Mouse (Mus musculus) right cerebral cortex, adult 2 months (tissue): ENCODE data around the gene Tmem41b.
"Not testable (repeated sequence)": the region's sequence is repeated elsewhere in the genome, so short reads cannot be mapped to it uniquely, and the experiment has no call there.

Experiments
- DNase-seq, 2 experiments: peaks; one replicate each; pipeline ENCODE4 v3.0.0; 2021 to 2022; ENCODE audit warnings: low spot score in 2 of 2

Gene Tmem41b

DNA sequence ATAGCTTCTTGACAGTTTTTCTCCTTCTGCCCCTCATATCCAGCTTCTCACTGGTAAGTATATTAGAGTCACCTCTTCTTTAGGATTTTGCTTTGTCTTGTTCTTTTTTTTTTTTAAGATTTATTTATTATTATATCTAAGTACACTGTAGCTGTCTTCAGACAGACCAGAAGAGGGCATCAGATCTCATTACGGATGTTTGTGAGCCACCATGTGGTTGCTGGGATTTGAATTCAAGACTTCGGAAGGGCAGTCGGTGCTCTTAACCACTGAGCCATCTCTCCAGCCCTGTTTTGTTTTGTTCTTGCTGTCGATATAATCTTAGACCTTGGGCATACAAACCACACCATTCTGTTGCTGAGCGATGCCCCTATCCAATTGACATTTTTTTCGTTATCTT lies at the start of gene Tmem41b:
Tmem41b (minus strand) TSS at position 155 of the 400 bp plus-strand sequence.
- not testable (repeated sequence) for DNase-seq

DNA sequence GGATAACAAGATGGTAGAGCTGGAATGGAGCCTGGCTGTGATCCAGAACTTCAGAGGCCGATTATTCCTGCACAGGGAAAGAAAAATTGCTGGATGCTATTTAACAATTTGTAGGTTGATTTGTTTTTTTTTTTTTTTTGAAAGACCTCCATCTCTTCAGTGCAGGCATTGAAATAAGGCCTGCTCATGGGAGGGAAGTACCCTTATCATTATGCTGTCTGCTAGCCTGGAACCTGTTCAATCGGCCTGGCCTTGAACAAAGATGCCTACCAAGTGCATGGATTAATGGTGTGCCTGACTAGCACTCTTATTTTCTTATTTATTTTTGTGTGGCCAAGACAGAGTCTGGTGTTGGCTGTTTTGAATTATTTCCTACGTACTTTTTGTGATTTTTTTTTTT lies 43.6 kb upstream of the Tmem41b start:
- no peak for DNase-seq

- no peak for DNase-seq
Observed at GRCm38 (mm10) chr7:110028826-110029225, 42.1 kb upstream of the Tmem41b start.

DNA sequence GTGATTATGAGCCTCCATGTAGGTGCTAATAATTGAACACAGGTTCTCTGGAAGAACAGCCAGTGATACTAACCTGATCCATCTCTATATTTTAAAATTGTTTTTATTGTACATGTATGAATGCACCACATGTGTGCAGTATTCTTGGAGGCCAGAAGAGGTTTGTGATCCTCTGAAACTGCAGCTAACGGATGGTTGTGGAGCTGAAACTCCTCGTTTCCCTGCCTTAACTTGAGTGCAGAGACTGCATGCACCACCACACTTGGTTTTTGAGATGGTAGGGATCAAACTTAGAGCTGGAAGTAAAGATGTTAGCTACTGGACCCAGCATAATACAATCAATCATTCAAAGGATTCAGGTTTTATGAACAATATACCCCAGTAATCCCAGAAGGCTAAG lies 39.9 kb upstream of the Tmem41b start:
- DNase-seq = no peak

- DNase-seq = no peak
Observed at GRCm38 (mm10) chr7:110023553-110023952, 36.8 kb upstream of the Tmem41b start.

GRCm38 (mm10) chr7:110018631-110019482 lies 32.1 kb upstream of the Tmem41b start:
- peak in 1 of 2 experiments; percentile 15 for DNase-seq

- DNase-seq = peak; percentile 95 to 97
Observed at GRCm38 (mm10) chr7:110018117-110018630, 31.4 kb upstream of the Tmem41b start, which contains the start of gene Ipo7. Gene Ipo7, plus strand, starts transcription at chr7:110018274.

DNA sequence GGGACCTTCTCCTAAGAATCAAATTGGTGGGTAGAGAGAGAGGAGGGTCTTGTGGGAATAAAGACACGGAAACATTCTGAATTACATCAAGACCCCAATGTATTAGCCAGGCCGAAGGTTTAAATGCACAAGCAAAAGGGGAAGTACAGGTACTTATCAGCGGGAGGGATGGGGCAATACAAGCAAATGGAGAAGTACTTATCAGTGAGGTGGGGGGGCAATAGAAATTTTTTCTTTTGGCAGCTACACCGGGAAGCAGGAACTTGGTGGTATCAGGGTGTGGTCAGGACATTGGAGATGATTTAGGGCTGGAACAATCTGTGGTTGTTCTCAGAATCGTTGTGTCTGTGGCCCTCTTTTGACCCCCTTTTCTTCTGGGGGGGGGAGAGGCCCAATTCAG lies 27.5 kb upstream of the Tmem41b start:
- DNase-seq = no peak

DNA sequence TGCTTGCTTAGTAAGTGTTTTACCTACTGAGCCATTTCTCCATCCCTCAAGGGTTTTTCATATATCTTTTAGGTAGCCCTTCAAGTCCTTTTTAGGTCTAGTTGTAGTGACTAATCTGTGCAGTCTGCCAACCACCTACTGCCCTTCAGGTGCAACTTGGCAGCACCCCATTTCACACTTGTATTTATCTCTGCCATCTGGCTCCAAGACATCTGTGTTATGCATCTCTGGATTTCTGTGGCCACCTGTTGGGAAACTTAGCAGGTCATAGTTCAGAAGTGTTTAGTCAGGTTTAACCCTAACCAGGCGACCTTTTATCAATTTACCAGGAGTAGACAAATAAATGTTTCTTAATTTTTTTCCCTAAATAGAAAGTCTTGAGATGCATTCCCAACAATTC lies 24.7 kb upstream of the Tmem41b start:
- no peak for DNase-seq

GRCm38 (mm10) chr7:110009084-110009483 lies 22.4 kb upstream of the Tmem41b start:
- DNase-seq = no peak

- DNase-seq = no peak
Observed at GRCm38 (mm10) chr7:110008513-110008912, 21.8 kb upstream of the Tmem41b start.

DNA sequence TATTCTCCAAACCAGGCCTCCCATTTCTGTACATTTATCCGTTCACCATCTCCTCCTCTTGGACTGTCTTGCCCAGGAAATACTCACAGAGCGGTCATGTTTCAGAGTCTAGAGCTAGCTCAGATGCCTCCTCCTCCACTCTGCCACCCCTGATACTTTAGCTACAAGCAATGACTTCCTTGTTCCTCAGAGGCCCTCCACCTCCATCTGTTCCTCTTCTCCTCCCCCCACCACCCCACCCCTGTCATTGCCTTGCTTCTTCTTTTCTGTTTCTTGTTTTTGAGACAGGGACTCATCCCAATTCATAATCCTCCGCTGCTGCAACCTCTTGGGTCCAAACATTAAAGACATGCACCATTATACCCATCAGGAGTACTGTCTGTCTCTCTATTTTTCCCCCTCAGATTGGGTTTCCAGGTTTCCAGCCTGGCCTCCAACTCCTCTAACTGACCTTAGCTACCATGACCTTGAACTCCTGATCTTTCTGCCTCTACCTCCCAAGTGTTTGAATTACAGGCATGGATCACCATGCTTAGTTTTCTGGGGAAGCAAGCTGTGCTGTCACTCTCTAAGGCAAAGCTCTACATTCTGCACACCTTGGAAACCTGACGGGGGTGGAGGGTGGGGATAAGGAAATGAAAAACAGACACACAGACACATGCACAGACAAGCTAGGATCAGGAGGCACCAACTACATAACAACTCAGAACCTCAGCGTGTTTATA lies 19.9 kb upstream of the Tmem41b start:
- no peak for DNase-seq

- no peak for DNase-seq
Observed at GRCm38 (mm10) chr7:110005976-110006375, 19.2 kb upstream of the Tmem41b start.

GRCm38 (mm10) chr7:110002968-110003367 lies 16.2 kb upstream of the Tmem41b start:
- peak; percentile 18 to 20 for DNase-seq

DNA sequence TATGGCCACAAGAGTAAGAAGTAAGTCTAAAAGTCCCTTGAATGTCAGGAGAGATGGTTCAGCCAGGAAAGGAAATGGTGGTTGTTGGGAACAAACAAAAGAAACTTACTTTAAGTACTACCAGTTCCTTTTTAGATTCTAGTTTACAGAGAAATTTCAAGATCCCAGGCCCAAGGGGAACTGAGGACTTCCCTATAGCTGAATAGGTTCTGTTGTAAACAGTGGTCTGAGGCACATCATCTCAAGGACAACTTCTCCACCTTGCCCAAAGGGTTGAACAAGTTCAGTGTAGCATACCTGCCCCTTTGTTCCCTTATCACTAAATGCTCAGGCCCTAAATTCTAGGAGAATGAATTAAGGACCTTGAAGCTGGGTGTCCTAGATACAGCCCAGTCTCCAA lies 15.4 kb upstream of the Tmem41b start:
- DNase-seq = no peak

DNA sequence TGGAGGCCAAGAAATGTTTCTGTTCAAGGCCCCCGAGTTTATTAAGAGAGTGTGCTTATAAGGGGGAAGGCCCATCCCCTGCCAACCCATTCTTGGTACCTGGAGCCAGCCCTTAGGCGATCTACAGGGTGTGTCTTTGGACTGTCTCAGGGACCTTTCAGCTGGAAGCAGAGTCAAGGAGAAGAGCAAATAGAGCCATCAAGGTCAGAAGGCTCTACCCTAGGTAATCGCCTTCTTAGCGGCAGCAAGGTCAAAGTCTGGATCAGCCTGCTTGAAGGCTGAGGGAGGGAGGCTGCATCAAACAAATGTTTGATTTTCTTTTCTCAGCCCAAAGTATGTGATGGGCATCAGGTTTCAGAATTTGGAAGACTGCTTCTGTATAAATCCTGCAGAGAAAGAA lies 11.7 kb upstream of the Tmem41b start:
- DNase-seq = no peak

DNA sequence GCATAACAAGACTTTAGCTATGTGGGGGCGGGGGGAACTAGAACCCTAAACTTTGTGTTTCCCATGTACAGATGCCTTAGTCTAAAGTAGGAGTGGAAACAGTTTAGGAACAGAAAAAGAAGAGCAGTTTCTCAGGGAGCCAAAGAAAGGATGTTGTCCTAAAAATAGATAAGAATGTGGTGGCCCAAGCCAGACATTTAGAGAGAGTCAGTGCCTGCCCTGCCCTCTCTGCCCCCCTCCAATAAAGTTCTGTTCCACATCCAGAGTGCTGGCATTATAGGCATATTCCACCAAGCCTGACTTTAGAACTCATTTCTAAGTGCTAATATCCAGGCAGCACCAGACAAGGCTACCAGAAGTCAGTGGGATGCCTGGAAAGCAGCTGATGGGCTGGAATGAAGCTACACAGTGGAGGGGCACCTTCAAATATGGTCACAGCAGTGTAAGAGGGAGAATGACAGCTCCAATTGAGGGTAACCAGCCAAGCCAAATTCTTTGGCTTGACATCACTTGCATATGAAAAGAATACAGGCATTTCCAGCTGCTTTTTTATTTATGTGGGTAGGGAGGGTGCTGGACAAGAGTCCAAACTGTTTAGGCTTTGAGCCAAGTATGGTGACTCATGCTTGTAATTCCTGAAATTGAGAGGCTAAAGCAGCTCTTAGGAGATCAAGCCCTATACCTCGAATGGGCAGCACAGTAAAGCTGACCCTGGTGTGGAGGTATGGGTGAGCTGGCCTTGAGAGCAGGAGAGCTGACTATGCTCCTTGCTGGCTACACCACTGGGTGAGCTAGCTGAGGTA lies 6.6 kb upstream of the Tmem41b start:
- no peak for DNase-seq

- DNase-seq = no peak
Observed at GRCm38 (mm10) chr7:109991286-109991685, 4.6 kb upstream of the Tmem41b start.

DNA sequence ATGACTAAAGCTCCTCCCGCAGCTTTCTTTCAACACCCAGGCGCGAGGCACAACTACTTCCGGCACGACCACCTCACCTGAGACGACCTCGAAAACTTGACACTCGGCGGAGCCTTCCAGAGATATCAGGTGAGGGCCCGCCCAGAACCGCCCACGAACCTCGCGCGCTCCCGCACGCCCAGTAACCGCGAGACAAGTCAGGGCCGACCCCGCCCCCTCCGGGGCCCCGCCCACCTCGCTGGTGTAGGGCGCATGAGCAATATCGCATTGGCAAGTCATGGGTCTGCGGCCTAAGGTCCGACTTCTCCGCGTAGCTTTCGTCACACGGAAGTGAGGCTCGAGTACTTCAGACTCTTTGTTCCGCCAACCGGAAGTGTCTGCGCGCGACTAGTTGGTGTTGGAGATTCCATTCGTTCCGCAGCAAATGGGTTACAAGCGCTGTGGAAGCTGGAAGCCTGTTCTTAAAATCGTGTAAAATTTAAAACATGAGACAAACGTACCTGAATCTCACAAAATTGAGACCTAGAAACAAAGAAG lies 528 bp downstream of the Tmem41b start:
- peak; percentile 97 to 99 for DNase-seq

- DNase-seq = peak in 1 of 2 experiments; percentile 33
Observed at GRCm38 (mm10) chr7:109985661-109986132, 1.0 kb downstream of the Tmem41b start.

- not testable (repeated sequence) for DNase-seq
Observed at GRCm38 (mm10) chr7:109984608-109985007, 2.1 kb downstream of the Tmem41b start.
